Mouse (Mus musculus): ENCODE measurements around the gene Kiss1r.

Kiss1r gene

GRCm38 (mm10) chr10:79924998-79925784, 8.4 kb downstream of the Kiss1r start:
- peak; percentile 94 for DNase-seq (ENCODE audit: low spot score)

- no peak for DNase-seq (ENCODE audit: low spot score)
Observed at GRCm38 (mm10) chr10:79925785-79926490, 9.2 kb downstream of the Kiss1r start.

GRCm38 (mm10) chr10:79926491-79927323, 9.9 kb downstream of the Kiss1r start, which contains the start of gene Arid3a:
TSS of gene Arid3a (plus strand) at chr10:79927043.
- DNase-seq (ENCODE audit: low spot score) = peak; percentile 88

DNA sequence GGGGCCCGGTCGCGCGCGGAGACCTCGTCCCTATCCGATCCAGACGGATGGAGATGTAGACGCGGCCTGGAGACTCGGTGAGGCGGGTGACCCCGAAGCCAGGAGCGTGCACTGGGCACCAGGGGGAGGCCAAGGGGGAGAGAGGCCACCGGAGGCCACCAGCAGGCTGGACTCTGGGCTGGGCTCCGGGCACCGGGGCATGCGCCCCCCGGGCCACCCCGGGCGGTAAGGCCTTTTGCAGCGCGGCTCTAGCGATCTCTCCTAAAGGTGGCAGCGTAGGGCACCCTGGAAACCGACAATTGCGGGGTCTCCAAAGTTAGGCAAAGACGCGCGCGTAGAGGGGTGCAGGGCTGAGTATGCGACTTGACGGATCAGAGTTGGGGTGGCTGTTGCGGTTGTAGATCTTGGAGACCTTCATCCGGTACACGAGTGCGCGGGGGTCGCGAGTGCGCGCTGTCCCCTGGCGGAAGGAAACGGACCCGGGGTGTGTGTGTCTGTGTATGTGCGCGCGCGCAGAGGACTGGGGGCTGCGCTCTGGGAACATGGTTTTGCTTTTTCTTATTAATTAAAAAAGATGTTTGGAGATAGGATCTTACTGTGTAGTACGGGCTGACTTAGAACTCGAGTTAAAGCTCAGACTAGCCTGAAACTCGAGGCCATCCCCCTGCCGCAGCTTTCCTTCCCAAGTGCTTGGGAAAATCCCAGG, 10.7 kb downstream of the Kiss1r start:
- DNase-seq (ENCODE audit: low spot score) = no peak

DNA sequence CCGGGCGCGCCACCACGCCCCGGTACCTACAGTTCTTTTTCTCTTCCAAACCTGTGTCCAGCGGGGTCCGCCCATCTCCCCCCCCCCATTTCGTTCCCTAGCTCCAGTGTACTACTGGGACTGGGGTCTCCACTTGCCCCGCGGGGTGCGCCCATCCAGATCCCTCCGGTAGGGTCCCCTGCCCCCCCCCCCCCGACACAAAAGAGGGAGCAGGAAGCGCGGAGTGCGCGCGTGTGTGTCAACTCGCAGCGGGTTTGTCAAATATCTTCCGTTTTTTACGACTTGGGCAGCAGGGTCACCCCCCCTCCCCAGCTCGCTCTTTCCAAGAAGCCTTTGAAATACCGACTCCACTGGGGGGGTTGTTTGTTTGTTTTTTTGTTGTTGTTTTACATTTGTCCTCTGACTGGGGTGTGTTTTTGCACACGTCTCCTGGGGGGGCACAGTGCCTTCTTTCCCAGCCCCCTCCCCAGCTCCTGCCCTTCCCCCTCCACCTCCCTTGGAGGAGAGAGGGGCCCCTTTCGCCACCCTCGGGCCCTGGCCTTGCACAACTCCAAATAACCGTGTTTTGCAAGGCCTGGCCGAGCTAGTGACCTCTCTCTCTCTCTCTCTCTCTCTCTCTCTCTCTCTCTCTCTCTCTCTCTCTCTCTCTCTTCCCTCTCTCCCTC, 11.4 kb downstream of the Kiss1r start:
- DNase-seq (ENCODE audit: low spot score) = no peak

DNA sequence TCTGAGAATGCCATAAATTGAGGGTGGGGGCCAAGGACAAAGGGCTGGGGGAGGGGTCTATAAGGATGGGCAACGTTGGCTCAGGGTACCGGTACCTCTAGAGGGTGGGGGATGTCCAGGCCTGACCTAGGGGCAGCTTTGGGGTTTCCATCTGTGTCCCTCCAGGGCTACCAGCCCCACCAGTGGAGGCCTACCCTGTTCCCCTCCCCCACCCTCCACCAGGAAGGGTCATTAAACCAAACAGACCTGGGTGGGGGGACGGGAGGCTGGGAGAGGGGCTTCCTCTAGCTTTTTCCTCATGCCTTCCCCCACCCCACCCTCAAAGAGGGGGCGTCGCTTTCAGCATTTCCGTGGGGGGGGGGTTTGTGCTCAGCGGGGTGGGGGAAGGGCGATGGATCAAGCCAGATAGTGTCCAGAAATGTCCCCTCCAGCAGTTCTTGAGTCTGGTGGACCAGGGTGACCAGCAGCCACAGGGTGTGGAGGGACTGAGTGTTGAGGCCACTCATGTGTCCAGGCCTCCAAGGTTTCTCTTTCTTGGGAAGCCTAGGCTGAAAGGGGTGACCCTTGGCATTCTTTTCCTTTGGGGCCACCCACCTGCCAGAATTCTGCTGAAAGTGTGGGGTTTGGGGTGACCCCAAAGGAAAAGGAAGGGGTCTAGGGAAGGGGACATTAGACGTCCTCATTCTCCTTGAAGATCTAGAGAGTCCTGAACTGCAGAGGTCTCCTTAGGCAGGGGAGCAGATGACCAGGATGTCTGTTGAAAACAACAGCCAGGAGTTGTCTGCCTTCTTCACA, 12.3 kb downstream of the Kiss1r start:
- DNase-seq (ENCODE audit: low spot score) = no peak

- no peak for DNase-seq (ENCODE audit: low spot score)
Observed at GRCm38 (mm10) chr10:79929967-79930825, 13.4 kb downstream of the Kiss1r start.

- no peak for DNase-seq (ENCODE audit: low spot score)
Observed at GRCm38 (mm10) chr10:79930826-79931186, 14.0 kb downstream of the Kiss1r start.

- DNase-seq (ENCODE audit: low spot score) = no peak
Observed at GRCm38 (mm10) chr10:79931797-79932196, 15.0 kb downstream of the Kiss1r start.

- DNase-seq (ENCODE audit: low spot score) = no peak
Observed at GRCm38 (mm10) chr10:79932736-79933135, 16.0 kb downstream of the Kiss1r start.

- no peak for DNase-seq (ENCODE audit: low spot score)
Observed at GRCm38 (mm10) chr10:79933145-79933679, 16.4 kb downstream of the Kiss1r start.

GRCm38 (mm10) chr10:79933861-79934260, 17.1 kb downstream of the Kiss1r start:
- DNase-seq (ENCODE audit: low spot score) = no peak

GRCm38 (mm10) chr10:79934272-79934721, 17.5 kb downstream of the Kiss1r start:
- DNase-seq (ENCODE audit: low spot score) = peak; percentile 63

DNA sequence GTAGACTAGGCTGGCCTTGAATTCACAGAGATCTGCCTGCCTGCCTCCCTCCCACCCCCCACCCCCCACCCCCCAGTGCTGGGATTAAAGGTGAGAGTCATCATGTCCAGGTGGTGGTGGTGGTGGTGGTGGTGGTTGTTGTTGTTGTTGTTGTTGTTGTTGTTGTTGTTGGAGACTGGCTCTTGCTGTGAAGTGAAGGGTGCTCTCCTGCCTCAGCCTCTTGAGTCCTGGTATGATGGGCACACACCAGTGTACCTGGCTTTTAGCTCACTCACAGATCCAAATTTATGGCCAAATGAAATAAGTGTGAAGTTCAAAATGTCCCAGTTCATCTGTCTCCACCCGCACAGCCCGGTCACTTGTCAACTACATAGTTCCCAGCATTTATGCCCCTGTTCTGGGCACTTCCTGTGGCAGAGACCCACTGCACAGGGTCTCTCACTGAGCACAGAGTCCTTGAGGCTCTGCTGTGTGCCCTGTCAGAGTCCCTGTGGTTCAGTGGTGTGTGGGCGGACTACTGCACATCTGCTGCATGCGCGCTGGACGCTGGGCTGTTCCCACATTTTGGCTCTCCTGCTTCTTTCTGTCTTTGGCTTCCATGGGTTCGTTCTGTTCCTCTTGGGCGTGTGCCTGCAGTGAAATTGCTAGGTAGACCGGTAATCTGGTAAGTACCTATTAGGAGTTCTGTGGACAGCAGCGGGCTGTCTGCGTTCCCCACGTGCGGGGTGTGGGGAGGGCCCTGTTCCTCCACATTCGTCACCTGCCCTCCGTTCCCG, 18.2 kb downstream of the Kiss1r start:
- no peak for DNase-seq (ENCODE audit: low spot score)

GRCm38 (mm10) chr10:79936284-79936910, 19.6 kb downstream of the Kiss1r start:
- DNase-seq (ENCODE audit: low spot score) = no peak

- peak; percentile 81 for DNase-seq (ENCODE audit: low spot score)
Observed at GRCm38 (mm10) chr10:79936911-79937441, 20.2 kb downstream of the Kiss1r start.

GRCm38 (mm10) chr10:79937775-79938526, 21.2 kb downstream of the Kiss1r start:
- DNase-seq (ENCODE audit: low spot score) = no peak
